Mouse (Mus musculus) hindlimb bud, embryonic 11.5 days (tissue): Measurements from ENCODE around the gene Akt3.

Experiments
- DNase-seq: peaks from one replicate; pipeline ENCODE4 v3.0.0-alpha.2; 2012; ENCODE audit warnings: low read depth, low spot score; ENCODE audit errors: extremely low spot score

The Akt3 gene

GRCm38 (mm10) chr1:177258034-177258342 lies at the start of gene Akt3:
Gene Akt3, minus strand, starts transcription at chr1:177258203.
- DNase-seq = no peak

- DNase-seq = no peak
Measured at GRCm38 (mm10) chr1:177307549-177307948, 49.5 kb upstream of the Akt3 start.

GRCm38 (mm10) chr1:177298231-177298630 lies 40.2 kb upstream of the Akt3 start:
- no peak for DNase-seq

DNA sequence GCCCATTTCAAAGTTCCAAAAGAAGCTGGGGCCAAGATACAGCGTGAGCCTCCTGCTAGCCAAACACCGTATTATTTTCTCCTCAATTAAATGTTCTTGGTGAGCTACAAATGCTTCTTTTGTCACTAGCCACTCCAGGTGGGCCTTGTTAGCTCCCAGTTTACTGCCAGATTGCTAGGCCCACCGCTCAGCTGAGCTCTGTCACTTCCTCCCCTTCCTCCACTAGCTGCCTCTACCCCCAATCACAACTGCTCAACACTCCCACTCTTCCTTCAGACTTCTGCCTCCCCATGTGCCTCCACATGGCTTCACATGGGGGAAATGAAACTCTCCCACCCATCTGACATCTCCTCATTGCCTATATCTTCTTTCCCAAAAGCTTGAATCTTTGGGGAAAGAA lies 28.8 kb upstream of the Akt3 start:
- DNase-seq = no peak

- DNase-seq = no peak
Measured at GRCm38 (mm10) chr1:177281925-177282324, 23.9 kb upstream of the Akt3 start.

DNA sequence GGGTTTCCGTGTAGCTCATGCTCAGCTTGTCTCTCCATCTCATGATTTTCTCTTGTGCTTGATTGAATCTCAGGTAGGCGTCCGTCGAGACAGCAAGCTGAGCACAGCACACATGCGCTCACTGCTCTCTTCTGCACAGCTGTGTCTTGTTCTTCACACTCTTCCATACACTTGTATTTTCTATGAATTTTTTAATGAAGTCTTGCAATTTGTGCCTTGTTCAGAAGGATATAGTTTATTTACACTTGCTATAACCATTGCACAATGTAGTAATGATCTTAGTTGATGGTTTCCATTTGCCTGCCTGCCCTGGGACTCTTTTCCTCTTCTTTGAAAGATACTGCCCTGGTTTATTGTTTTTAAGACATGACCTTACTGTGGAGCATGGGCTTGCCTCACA lies 19.4 kb upstream of the Akt3 start:
- no peak for DNase-seq

- DNase-seq = no peak
Measured at GRCm38 (mm10) chr1:177267645-177268044, 9.6 kb upstream of the Akt3 start.

DNA sequence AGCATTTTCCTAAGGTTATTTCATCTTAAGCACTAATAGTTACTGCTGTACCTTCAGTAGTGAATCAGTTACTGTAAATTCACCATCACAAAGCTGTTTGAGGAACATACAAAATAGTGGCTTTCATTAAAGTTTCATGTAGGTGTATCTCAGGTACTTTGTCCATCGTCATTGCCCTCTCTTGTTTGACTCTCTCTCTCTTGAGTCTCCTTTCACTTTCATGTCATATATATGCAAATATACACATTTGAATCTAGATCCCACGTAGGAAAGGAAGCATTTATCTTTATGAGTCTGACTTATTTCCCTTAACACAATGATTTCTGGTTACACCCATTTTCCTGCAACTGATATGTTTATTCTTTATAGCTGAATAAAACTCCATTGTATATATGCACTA lies 4.9 kb upstream of the Akt3 start:
- no peak for DNase-seq

GRCm38 (mm10) chr1:177260796-177261195 lies 2.8 kb upstream of the Akt3 start:
- DNase-seq = no peak

DNA sequence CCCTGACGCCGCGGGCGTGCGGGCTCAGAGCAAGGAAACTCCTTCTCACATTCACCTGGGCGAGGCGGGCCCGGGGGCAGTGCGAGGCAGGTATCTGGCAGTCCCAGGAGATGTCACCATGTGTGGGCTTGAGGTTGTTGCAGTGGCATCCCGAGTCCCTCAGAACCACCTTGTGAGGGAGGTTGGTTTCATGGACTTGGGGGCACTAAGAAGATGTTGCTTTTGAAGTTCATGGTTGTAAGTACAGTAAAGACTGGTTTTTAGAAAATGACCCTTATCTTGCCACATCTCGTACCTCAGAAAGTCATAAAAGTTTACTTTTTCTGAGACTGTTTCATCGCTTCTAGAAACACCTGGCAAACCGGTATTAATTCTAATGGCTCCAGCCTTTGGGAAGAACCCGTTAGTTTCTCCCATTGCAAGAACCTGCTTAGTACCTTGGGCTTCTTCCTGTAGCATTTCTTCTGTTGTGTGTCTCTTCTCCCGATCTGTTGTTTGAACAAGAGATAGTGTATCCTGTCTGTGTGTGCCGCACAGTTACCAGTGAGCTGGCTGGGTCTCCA lies 1.1 kb upstream of the Akt3 start:
- DNase-seq = no peak

DNA sequence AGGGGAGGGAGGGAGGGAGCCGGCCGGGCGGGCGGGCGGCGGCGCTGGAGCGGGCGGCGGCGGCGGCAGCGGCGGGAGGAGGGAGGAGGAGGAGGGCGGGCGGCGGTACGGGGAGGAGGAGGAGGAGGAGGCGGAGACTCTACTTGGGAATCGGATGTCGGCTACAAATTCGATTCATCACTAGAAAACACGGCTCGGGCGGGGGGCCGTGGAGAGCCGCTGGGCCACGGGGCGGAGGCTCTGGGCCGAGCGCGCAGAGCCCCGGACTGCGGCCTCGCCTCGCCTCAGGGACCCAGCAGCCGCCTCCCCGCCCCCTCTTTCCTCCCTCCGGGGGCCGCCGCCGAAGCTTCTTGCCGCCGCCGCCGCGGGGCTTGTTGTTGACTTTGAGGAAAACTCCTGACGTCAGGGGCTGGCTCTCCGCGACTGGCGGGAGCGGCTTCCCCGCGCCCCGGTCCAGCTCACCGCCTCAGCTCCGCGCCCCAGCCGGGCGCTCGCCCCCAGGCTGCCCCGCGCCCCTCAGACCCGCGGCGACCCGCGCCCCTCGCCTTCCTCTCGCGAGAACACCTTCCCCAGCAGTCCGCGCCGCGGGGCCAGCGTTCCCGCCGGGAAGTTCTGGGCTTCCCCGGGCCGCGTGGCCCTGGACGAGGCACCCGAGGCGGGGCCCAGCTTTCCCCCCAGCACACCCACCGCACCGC lies 487 bp upstream of the Akt3 start:
- no peak for DNase-seq

GRCm38 (mm10) chr1:177257178-177258033 lies 597 bp downstream of the Akt3 start:
- DNase-seq = no peak

DNA sequence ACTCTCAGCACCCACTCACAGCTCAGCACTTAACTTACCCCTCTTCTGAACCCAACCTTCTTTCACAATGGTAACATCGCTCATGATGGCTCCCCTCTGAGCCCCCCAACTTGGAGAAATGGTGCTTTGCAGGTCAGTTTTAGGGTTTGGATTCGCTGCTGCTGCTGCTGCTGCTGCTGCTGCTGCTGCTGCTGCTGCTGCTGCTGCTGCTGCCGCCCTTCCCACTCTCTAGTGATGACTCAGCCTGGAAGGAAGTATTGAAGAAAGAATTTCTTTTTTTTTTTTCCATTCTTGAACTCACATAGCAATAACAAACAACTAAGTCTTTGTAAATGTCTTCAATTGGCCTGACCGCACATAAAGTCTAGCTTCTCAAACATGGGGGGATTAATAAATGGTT lies 9.4 kb downstream of the Akt3 start:
- no peak for DNase-seq

GRCm38 (mm10) chr1:177238368-177238767 lies 19.6 kb downstream of the Akt3 start:
- no peak for DNase-seq

DNA sequence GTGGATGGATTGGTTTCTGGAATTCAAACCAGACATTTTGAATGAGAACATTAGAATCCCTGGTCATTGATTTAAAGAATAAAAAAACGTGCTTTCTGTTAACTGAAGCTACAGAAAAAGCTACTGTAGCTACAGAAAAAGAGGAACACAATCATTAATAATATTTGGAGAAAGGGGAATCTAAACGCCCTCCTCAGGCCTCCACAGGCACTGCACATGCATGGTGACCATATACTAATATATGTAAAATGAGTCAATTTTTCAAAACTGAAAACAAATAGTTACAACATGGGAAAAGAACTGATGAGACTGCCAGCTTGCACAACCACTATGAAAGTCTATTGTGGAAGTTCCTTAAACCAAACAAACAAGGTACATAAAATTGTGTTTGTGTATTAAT lies 21.3 kb downstream of the Akt3 start:
- no peak for DNase-seq

GRCm38 (mm10) chr1:177236249-177236648 lies 21.8 kb downstream of the Akt3 start:
- DNase-seq = no peak

- no peak for DNase-seq
Measured at GRCm38 (mm10) chr1:177234462-177234861, 23.5 kb downstream of the Akt3 start.

DNA sequence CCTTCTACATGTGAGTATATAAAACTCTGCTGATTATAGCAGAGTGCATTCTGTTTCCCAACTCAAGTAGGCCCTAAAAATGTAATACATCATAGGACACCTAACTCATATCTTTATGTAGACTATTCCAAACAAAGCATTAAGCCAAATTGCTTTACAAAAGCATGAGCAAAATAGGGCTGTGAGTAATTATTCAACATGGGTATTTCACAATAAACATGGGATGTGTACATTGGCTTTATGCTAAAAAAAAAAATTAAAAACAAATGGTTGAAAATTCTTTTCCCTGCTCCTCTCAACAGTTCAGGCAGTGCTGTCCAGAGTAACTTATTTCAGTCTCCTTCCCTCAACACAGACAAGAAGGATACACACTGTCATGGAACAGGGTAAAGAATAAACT lies 26.9 kb downstream of the Akt3 start:
- DNase-seq = no peak

DNA sequence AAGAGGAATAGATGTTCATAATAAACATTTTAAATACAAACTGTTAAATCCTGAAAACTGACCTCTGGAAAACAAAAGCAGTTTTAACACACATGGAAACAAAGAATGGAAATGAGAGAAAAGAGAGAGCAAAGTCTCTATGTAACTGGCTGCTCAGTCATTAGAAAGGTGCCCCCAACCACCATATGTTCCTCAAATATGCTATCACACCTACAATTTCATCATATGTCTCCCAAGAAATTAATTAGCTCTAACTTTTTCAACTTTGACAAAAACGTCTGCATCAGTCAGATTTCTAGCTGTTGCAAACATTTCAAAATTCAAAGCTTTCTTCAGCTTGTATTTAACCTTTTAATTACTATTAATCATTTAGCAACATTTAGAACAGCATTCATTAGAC lies 59.0 kb downstream of the Akt3 start:
- no peak for DNase-seq

GRCm38 (mm10) chr1:177195224-177195623 lies 62.8 kb downstream of the Akt3 start:
- no peak for DNase-seq

GRCm38 (mm10) chr1:177194324-177194723 lies 63.7 kb downstream of the Akt3 start:
- no peak for DNase-seq

GRCm38 (mm10) chr1:177191623-177192022 lies 66.4 kb downstream of the Akt3 start:
- no peak for DNase-seq
